Mouse (Mus musculus): ENCODE results near the gene Esyt2.

Gene Esyt2

DNA sequence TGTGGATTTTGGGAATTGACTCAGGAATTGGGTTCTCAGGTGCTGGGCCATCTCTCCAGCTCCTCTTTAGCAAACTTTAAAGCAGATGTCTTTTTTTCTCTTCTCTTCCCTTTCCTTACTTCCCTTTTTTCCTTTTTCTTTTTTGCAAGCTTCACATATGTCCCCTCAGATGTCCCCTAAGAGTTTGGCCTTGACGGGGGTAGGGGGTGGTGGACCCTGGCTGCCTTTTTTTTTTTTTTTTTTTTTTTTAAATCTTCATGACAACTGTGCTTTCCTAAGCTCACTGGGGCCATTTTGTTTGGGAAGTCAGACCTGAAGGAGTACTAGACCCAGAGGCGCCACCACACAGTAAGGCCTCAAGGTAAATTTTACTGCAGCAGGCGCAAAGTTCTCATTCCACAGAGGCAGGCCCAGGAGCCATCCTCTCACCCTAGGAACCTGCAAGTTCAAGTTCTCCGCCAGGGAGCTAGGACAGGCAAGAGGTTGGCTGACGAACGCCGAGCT, 795 bp upstream of the Esyt2 start:
- no peak for DNase-seq (ENCODE audit: low spot score)

DNA sequence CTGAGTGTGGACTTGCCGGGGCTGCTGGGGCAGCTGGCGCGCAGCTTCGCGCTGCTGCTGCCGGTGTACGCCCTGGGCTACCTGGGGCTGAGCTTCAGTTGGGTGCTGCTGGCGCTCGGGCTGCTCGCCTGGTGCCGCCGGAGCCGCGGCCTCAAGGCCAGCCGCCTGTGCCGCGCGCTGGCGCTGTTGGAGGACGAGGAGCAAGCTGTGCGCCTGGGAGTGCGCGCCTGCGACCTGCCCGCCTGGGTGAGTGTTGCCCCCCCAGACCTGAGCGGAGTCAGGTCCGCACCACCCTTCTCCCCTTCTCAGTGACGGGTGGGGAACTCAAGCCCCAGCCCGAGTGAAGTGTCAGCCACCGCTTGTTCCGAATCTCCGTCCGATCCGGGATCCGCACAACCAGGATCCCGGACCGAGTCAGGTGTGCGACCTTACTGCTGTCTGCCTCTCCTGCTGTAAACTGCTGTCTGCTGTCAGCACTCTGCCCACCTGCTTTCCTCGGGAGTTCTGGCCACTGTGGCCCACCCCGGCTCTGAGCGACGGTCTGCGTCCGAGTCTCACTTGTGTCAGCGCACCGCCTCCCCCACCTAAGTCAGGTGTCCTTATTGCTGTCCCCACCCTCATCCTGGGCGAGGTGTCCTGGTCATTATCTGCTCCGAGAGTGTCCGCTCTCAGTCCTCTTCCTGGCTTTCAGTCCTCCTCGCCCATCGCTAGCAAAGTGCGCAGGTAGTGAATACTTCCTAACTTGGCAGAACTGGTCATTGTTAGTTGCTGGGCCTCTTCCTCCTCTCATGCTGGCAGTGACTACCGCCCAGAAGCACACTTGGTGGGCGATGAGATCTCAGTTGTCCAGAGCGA, 658 bp downstream of the Esyt2 start:
- peak; percentile 46 for DNase-seq (ENCODE audit: low spot score)

- DNase-seq (ENCODE audit: low spot score): no peak
Observed at GRCm38 (mm10) chr12:116282856-116283255, 1.9 kb downstream of the Esyt2 start.

GRCm38 (mm10) chr12:116283511-116283910, 2.5 kb downstream of the Esyt2 start:
- DNase-seq (ENCODE audit: low spot score): no peak

DNA sequence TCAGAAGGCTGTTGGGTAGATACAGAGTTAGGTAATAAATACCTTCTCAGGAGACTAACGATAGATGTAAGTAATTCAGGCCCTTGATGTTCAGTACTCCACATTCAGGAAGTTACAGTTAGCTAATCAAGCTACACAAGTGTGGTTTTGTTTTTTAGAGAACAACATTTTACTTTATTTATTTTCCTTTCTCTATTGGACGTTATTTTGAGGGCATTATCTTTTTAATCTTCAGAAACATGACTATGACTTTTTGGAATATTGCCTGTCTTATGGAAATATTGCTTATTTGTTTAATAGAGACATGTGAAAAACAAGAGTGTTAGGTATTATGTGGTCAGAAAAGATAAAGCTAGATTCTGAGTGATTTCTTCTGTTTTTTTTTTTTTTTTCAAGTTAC, 12.2 kb downstream of the Esyt2 start:
- no peak for DNase-seq (ENCODE audit: low spot score)

DNA sequence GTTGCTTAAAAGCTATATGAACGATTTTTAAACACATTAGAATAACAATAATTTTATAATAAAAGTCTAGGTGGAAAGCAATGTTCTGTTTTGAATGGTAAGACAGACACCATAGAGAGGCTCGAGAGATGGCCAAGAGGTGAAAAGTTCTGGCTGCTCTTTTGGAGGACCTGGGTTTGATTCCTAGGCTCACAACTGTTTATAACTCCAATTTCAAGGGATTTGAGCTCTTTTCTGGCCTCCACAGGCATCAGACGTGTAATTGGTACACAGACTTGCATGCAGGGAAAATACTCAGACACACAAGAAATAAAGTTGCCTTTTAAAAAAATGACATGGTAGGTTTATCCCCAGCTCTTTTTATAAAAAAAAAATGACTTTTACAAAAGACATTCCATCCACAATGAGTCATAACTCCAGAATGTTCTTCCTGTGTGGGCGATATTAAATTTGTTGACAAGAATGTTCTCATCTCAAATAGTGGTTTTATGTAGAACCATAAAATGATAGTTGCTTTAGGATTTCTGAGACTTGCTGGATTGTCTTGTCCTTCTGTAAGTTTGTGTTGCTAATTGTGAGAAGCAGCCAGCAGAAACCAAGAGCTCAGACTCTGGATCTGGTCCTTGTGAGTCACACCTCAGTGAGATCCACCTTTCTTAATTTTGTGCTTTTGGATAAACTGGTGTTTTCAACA, 12.8 kb downstream of the Esyt2 start:
- DNase-seq (ENCODE audit: low spot score): no peak

DNA sequence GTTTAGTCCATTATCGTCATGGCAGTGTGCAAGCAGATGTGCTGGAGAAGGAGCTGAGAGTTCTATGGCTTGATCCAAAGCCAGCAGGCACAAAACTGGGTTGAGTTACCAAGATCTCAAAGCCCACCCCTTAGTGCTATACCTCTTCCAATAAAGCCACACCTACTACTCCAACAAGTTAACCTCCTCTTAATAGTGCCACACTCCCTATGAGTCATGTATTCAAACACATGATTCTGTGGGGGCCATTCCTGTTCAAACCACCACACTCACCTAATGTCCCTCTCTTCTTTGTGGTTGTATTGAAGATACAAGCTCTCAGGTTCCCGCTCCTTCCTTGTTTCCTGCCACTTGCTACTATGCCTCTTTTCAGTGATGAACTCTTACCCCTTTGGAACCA, 18.9 kb downstream of the Esyt2 start:
- DNase-seq (ENCODE audit: low spot score): no peak

DNA sequence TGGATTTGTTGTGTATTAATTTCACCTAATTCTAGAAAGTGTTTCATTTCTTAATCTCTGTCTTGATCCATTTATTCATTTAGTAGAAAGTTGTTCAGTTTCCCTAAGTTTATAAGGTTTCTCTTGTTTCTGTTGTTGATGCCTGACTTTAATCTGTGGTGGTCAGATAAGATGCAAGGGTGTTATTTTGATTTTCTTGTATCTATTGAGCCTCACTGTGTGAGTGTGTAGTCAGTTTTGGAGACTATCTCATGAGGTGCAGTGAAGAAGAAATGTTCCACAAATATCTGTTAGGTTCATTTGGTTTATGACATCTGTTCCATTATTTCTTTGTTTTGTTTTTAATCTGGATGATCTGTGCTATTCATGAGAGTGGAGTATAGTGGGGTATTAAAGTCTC, 21.2 kb downstream of the Esyt2 start:
- no peak for DNase-seq (ENCODE audit: low spot score)

DNA sequence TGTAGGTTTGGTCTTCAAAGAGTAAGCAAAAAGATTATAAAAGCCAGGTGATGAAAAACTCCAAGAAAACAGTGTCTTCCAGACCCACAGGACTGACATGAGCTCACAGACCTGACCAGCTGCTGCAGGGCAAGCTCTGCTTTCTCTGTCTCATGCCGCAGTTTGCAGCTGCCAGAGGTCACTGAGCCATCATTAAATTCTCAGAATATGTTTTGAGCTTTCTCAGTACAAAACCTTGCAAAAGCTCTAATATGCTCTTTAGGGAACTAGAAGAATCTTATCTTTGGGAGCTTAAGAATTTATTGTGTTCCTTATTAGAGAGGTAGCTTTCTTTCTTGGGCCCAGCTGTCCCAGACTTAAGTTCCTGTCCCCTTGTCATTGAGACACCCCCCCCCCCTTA, 25.0 kb downstream of the Esyt2 start:
- no peak for DNase-seq (ENCODE audit: low spot score)

DNA sequence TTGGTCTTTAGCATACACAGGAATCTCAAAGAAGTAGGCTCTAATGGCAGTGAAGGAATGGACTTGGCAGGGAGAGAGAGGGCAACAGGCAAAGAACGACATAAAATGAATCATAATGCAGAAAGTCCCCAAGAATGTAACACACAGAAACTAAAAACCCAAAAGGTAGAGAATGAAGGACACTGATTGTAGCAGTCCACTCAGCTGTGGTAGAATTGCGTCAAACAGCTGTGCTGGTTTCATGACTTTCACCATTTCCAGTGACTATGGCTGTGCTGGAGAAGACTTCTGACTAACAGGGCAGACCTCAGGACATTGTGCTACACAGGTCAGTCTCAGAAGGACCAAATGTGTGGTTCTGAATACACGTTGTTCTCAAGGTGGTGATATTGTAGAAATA, 26.9 kb downstream of the Esyt2 start:
- no peak for DNase-seq (ENCODE audit: low spot score)

GRCm38 (mm10) chr12:116308612-116309011, 27.6 kb downstream of the Esyt2 start:
- no peak for DNase-seq (ENCODE audit: low spot score)

- DNase-seq (ENCODE audit: low spot score): no peak
Observed at GRCm38 (mm10) chr12:116313816-116314215, 32.8 kb downstream of the Esyt2 start.

- no peak for DNase-seq (ENCODE audit: low spot score)
Observed at GRCm38 (mm10) chr12:116315498-116315897, 34.5 kb downstream of the Esyt2 start.

- no peak for DNase-seq (ENCODE audit: low spot score)
Observed at GRCm38 (mm10) chr12:116317818-116318217, 36.8 kb downstream of the Esyt2 start.

DNA sequence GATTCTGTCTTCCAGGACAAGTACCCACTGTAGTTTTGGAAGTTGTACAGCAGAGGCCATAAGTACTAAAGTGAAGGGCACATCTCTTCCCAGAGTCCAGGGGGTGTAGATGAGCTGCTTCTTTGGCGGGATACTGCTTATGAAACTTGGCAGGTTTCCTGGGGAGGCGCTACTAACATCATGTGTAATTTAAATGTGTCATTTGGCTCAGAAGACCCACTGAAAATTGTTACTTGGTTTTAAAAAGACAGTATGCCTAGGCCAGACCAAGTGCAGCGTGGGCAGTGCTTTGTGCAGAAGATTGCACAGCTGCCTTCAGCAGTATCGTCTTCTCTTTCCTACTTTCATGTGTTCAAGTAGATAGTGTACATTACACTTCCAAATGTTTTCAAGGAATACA, 44.5 kb downstream of the Esyt2 start:
- no peak for DNase-seq (ENCODE audit: low spot score)

DNA sequence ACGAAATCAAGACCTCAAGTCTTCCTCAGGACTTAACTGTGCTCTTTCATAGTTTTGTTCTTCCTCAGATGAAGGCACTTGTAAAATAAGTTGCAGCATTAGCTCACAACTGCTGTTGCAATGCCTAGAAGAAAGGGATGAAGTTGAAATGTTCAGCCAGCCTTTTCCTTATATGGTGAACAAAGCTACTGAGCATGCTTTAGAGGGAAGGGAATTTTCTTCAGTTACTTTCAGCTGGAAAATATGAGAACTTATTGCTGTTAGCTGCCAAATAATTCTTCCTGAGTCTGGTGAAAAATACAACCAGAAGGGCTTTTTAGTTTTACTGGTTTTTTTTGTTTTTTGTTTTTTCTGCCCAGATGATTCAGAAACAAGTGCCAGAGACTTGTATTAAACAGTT, 45.2 kb downstream of the Esyt2 start:
- no peak for DNase-seq (ENCODE audit: low spot score)

GRCm38 (mm10) chr12:116334253-116334652, 53.3 kb downstream of the Esyt2 start:
- no peak for DNase-seq (ENCODE audit: low spot score)

GRCm38 (mm10) chr12:116340160-116340559, 59.2 kb downstream of the Esyt2 start:
- no peak for DNase-seq (ENCODE audit: low spot score)

DNA sequence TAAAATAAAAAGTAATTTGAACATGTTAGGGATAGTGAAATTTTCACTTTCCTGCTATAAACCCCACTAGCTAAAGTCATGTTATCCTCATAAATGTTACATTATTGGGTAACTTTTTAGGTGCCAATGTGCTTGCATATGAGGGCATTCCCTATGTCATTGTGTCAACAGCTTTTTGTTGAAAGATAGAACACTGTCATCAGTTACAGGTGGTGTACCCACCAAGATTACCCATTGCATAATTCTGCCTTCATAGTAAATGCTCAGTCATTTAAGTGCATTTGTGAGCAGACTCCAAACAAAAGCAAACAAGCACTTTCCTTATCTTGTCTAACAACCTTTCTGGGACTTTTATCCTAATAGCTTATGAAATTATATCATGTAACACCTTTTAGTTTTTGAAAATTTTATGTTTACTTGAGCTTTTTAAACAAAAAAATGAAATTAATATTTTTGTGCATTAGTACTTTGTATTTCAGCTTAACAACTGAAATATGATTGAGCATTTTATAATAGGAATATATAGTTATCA, 67.8 kb downstream of the Esyt2 start:
- DNase-seq (ENCODE audit: low spot score): no peak

GRCm38 (mm10) chr12:116349376-116349775, 68.4 kb downstream of the Esyt2 start:
- no peak for DNase-seq (ENCODE audit: low spot score)

- DNase-seq (ENCODE audit: low spot score): no peak
Observed at GRCm38 (mm10) chr12:116351022-116351421, 70.0 kb downstream of the Esyt2 start.

GRCm38 (mm10) chr12:116352404-116352803, 71.4 kb downstream of the Esyt2 start:
- DNase-seq (ENCODE audit: low spot score): no peak

DNA sequence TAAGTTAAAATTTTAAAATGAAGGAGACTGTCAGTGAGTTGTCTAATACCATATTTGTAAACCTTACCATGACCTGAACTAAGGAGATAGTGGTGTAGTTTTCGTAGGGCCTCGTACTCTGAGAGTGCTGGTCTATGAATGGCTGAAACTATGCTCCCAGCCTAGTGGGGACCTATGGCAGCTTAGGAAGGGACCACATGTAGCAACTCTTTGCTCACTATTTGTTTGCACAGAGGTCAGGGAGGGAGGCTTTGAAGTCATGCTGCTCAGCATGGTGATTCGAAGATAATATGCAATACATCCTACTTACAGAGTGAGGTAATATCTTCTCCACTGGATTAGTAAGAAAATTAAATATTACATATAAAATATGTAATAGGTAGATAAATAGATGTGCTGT, 73.7 kb downstream of the Esyt2 start:
- no peak for DNase-seq (ENCODE audit: low spot score)
